Mouse (Mus musculus): Measurements from ENCODE around the gene Prdm15. TPM values are rescaled to one million over a fixed set of nuclear protein-coding genes. Genes with fewer than 3 reads are reported as not detected.

Prdm15 gene
- 9.4 and 9.5 TPM in 2 replicates for total RNA-seq (2017)

DNA sequence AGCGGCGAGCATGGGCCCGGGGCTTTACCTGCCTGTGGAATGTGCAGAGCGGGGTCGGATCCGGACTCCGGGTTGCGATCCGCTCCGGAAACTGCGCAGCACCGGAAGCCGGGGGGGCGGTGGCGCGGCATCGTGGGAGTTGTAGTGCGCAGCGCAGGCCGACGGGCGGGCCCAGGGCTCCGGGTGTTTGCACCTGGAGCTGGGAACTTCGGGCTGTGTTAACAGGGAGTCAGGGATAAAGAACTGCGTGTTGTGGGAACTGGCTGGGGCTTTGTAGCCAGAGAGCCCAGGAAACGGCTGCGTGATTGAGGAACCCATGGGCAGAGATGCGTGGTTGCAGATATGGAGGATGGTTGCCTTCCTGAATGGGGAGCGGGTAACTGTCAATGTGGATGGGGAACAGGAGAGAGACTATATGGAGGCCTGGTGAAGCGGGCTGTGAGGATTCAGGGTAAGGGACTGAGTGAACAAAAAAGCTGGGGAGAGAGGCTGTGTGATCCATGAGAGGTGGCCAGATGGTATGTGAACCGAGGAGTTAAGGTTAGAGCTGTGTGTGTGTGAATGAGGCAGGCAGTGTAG is at the start of gene Prdm15:
Prdm15 (minus strand) TSS at position 110 of the 579 bp plus-strand sequence.
- ATAC-seq (replicated peaks in 1 of 2; ENCODE audit: insufficient read depth in 1 of 2, low FRiP score in 2 of 2, low TSS enrichment in 1 of 2, low read depth in 1 of 2, poor library complexity in 2 of 2, severe bottlenecking in 2 of 2): peak; percentile 61 to 63; a peak in 3 of 4 replicates

GRCm38 (mm10) chr16:97897346-97898024 is 45.8 kb upstream of the Prdm15 start:
- peak in 1 of 2 experiments; percentile 45; a peak in 1 of 4 replicates for ATAC-seq (replicated peaks in 1 of 2; ENCODE audit: insufficient read depth in 1 of 2, low FRiP score in 2 of 2, low TSS enrichment in 1 of 2, low read depth in 1 of 2, poor library complexity in 2 of 2, severe bottlenecking in 2 of 2)

GRCm38 (mm10) chr16:97887762-97888161 is 36.1 kb upstream of the Prdm15 start:
- no peak for ATAC-seq (replicated peaks in 1 of 2; ENCODE audit: insufficient read depth in 1 of 2, low FRiP score in 2 of 2, low TSS enrichment in 1 of 2, low read depth in 1 of 2, poor library complexity in 2 of 2, severe bottlenecking in 2 of 2)

DNA sequence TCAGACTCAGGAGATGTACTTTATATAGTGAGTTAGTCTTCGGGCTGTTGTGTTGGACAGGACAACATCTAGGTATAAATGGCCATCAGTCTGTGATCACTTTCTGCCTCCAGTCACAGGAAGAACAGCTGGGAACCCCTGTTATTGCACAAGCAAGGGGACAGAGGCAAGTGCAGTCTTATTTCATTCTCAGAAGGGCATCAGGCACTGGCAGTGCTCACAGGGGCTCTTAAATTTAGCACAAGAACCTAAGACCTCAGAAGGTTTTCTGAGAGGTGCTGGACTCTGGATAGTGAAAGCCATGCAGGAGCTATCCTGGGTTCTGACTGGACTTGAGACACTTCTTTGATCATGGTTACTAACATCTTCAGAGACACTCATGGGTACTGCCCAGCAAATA is 32.0 kb upstream of the Prdm15 start:
- no peak for ATAC-seq (replicated peaks in 1 of 2; ENCODE audit: insufficient read depth in 1 of 2, low FRiP score in 2 of 2, low TSS enrichment in 1 of 2, low read depth in 1 of 2, poor library complexity in 2 of 2, severe bottlenecking in 2 of 2)

GRCm38 (mm10) chr16:97882891-97883290 is 31.2 kb upstream of the Prdm15 start:
- no peak for ATAC-seq (replicated peaks in 1 of 2; ENCODE audit: insufficient read depth in 1 of 2, low FRiP score in 2 of 2, low TSS enrichment in 1 of 2, low read depth in 1 of 2, poor library complexity in 2 of 2, severe bottlenecking in 2 of 2)

DNA sequence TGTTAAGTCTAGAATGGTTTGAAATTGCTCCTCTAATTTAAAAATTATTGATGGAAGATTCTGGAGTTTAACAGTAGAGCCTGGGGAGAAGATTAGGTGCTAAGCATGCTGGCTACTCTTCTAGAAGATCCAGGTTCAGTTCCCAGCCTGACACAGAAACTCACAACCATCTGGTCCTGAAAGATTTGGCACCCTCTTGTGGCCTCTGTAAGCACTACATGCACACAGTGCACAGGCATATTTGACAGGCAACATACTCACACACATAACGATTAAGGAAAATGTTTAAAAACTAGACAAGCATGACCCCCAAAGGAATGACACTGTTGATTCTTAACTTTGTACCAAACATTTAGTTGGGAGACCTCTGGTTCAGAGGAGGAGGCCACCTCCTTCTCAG is 27.5 kb upstream of the Prdm15 start:
- ATAC-seq (replicated peaks in 1 of 2; ENCODE audit: insufficient read depth in 1 of 2, low FRiP score in 2 of 2, low TSS enrichment in 1 of 2, low read depth in 1 of 2, poor library complexity in 2 of 2, severe bottlenecking in 2 of 2): no peak; a peak in 1 of 4 replicates

- no peak for ATAC-seq (replicated peaks in 1 of 2; ENCODE audit: insufficient read depth in 1 of 2, low FRiP score in 2 of 2, low TSS enrichment in 1 of 2, low read depth in 1 of 2, poor library complexity in 2 of 2, severe bottlenecking in 2 of 2)
Measured at GRCm38 (mm10) chr16:97877502-97877901, 25.9 kb upstream of the Prdm15 start.

DNA sequence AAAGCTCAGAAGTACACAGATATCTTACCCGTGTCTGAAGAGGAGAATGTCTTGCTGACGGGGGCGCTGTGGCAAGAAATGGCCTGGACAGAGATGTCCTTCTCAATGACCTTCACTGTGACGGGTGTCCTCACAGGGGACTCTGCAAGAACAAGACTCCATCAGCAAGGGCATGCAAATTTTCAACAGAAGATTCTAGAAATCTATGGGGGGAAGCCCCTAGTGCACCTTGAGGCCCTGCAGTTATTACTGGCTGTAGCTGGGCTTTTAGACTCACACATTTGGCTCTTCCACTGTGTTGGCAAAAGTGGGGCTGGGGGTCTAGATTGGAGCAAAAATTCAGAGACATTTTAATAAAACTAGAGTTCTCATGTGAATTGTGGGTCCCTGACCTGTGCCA is 23.5 kb upstream of the Prdm15 start:
- ATAC-seq (replicated peaks in 1 of 2; ENCODE audit: insufficient read depth in 1 of 2, low FRiP score in 2 of 2, low TSS enrichment in 1 of 2, low read depth in 1 of 2, poor library complexity in 2 of 2, severe bottlenecking in 2 of 2): no peak

- ATAC-seq (replicated peaks in 1 of 2; ENCODE audit: insufficient read depth in 1 of 2, low FRiP score in 2 of 2, low TSS enrichment in 1 of 2, low read depth in 1 of 2, poor library complexity in 2 of 2, severe bottlenecking in 2 of 2): no peak
Measured at GRCm38 (mm10) chr16:97874376-97874775, 22.7 kb upstream of the Prdm15 start.

DNA sequence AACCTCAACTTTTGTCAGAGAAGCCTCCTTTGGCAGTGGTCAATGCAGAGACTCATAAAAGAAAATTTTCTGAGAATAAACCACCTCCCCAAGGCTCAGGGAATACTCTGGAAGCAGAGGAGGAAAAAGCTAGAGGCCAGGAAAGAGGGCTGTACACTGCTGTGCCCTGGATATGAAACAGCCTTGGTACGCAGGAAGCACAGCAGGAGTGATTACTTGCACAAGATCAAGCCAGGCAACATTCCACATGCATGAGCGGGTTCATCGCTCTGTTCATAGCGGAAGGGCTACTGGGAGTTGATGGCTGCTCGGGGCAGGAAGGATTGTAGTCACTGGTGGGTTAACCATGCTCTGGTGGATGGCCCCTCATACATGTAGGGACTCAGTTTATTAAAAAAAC is 21.0 kb upstream of the Prdm15 start:
- ATAC-seq (replicated peaks in 1 of 2; ENCODE audit: insufficient read depth in 1 of 2, low FRiP score in 2 of 2, low TSS enrichment in 1 of 2, low read depth in 1 of 2, poor library complexity in 2 of 2, severe bottlenecking in 2 of 2): no peak

GRCm38 (mm10) chr16:97869193-97870102 is 17.8 kb upstream of the Prdm15 start:
- ATAC-seq (replicated peaks in 1 of 2; ENCODE audit: insufficient read depth in 1 of 2, low FRiP score in 2 of 2, low TSS enrichment in 1 of 2, low read depth in 1 of 2, poor library complexity in 2 of 2, severe bottlenecking in 2 of 2): no peak

- no peak for ATAC-seq (replicated peaks in 1 of 2; ENCODE audit: insufficient read depth in 1 of 2, low FRiP score in 2 of 2, low TSS enrichment in 1 of 2, low read depth in 1 of 2, poor library complexity in 2 of 2, severe bottlenecking in 2 of 2)
Measured at GRCm38 (mm10) chr16:97863932-97864467, 12.3 kb upstream of the Prdm15 start.

- no peak for ATAC-seq (replicated peaks in 1 of 2; ENCODE audit: insufficient read depth in 1 of 2, low FRiP score in 2 of 2, low TSS enrichment in 1 of 2, low read depth in 1 of 2, poor library complexity in 2 of 2, severe bottlenecking in 2 of 2)
Measured at GRCm38 (mm10) chr16:97856050-97856449, 4.4 kb upstream of the Prdm15 start.

DNA sequence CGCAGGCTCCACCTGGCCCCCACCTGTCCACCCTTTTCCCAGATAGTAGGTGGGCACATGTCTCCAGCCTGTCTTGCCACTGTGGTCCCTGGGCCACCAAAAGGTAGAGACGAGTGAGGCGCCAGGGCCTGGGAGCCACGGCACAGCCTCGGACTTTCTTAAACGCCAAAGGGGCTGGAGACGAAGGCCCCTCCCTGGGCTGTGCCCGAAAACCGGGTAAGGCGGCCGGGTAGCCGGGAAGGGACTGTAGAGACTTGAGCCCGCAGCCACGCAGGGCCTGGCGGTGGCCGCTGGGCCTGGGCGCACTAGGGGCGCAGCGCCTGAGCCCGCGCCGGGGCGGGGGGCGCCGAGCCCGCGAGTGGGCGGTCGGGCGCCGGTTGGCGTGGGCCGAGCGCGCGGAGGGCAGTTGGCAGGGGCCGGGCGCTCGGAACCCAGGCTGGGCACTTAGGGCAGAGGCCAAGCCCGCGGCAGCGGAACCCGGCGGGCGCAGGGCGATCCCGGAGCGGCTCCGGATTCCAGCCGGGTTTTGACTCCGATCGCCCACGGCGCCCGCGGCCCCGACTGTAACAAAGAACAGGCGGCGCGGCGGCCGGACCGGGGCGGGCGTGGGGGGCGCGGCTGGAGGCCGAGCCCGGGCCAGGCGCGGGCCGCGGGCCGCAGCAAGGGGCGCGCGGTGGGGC is 449 bp downstream of the Prdm15 start:
- ATAC-seq (replicated peaks in 1 of 2; ENCODE audit: insufficient read depth in 1 of 2, low FRiP score in 2 of 2, low TSS enrichment in 1 of 2, low read depth in 1 of 2, poor library complexity in 2 of 2, severe bottlenecking in 2 of 2): peak; percentile 74 to 76

- peak; percentile 21 to 35; a peak in 3 of 4 replicates for ATAC-seq (replicated peaks in 1 of 2; ENCODE audit: insufficient read depth in 1 of 2, low FRiP score in 2 of 2, low TSS enrichment in 1 of 2, low read depth in 1 of 2, poor library complexity in 2 of 2, severe bottlenecking in 2 of 2)
Measured at GRCm38 (mm10) chr16:97850667-97851060, 986 bp downstream of the Prdm15 start.

- ATAC-seq (replicated peaks in 1 of 2; ENCODE audit: insufficient read depth in 1 of 2, low FRiP score in 2 of 2, low TSS enrichment in 1 of 2, low read depth in 1 of 2, poor library complexity in 2 of 2, severe bottlenecking in 2 of 2): no peak
Measured at GRCm38 (mm10) chr16:97848832-97849231, 2.8 kb downstream of the Prdm15 start.
